Mouse (Mus musculus) testis, adult 2 months (tissue): ENCODE data around the gene Capzb.

Experiments
- CTCF ChIP-seq: fragments of 200-500 bp; IDR thresholded peaks from 2 replicates; pipeline ENCODE4 v1.5.1; 2012; ENCODE audit warnings: low read depth, mild to moderate bottlenecking, inconsistent platforms, low read length, moderate library complexity; ENCODE audit not compliant: control insufficient read depth, insufficient read depth, insufficient replicate concordance
- POLR2A ChIP-seq: fragments of 200-500 bp; IDR thresholded peaks from 2 replicates; pipeline ENCODE4 v1.6.1; 2012; ENCODE audit warnings: low read depth, mild to moderate bottlenecking, inconsistent platforms, low read length, moderate library complexity; ENCODE audit not compliant: control insufficient read depth

DNA sequence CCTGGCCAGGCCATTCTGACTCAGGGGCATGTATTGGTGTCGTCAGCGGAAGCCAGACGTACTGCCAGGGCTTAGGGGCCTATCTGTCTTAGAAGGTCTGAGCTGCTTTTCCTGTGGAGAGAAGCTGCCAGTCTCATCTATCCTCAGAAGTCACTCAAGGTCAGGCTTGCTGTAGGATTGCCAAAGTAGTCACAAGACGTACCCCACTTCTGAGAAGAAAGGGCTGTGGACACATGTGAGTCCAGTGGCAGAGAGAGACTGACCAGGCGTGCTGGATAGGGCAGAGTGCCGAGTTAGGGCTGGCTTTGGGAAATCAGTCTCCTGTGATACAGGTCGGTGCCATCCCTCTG is 40.4 kb downstream of the Capzb start:
- TF ChIP-seq POLR2A (no peak), CTCF (no peak)
